Mouse (Mus musculus) fat pad, adult 2 months (tissue): ENCODE data around the gene Pim1.
A peak's percentile ranks its signal among the peaks of the same experiment; 100 is the strongest.
"Not testable (repeated sequence)": the region's sequence is repeated elsewhere in the genome, so short reads cannot be mapped to it uniquely, and the experiment has no call there.

Source experiments
- DNase-seq: peaks from one replicate; pipeline ENCODE4 v3.0.0-alpha.2; 2011; ENCODE audit warnings: low read depth, low spot score; ENCODE audit errors: extremely low read depth

Gene Pim1

DNA sequence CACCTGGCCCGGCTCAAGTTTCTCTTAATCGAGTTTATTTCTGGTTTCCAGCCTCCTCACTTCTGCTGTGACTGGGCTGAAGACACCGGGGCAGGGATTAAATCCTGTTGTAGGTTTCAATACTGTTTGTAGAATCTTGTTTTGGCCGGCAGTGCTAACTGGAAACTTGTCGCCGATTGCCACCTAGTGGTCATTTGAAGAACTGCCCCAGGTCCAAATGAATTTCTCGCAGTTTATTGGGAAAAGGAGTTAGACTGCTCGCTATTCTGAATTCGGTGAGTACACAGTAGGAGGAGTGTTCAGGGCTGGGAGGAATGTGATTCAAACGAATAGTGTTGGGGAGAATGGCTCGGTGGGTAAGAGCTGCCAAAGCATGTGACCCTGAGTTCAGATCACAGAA lies 23.9 kb downstream of the Pim1 start:
- no peak for DNase-seq

DNA sequence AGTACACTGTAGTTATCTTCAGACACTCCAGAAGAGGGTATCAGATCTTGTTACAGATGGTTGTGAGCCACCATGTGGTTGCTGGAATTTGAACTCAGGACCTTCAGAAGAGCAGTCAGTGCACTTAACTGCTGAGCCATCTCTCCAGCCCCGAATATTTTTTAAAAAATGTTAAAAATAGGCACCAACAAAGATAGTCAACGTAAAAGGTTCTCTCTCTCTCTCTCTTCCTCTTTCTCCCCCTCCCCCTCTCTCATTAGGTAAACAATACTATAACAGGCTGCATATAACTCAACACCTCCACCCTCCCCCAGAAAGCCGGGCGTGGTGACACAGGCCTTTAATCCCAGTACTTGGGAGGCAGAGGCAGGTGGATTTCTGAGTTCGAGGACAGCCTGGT lies 28.1 kb downstream of the Pim1 start:
- DNase-seq, result not testable (repeated sequence)

GRCm38 (mm10) chr17:29519731-29520130 lies 29.2 kb downstream of the Pim1 start:
- no peak for DNase-seq

- no peak for DNase-seq
These were observed 35.1 kb downstream of the Pim1 start for GRCm38 (mm10) chr17:29525613-29526012.

DNA sequence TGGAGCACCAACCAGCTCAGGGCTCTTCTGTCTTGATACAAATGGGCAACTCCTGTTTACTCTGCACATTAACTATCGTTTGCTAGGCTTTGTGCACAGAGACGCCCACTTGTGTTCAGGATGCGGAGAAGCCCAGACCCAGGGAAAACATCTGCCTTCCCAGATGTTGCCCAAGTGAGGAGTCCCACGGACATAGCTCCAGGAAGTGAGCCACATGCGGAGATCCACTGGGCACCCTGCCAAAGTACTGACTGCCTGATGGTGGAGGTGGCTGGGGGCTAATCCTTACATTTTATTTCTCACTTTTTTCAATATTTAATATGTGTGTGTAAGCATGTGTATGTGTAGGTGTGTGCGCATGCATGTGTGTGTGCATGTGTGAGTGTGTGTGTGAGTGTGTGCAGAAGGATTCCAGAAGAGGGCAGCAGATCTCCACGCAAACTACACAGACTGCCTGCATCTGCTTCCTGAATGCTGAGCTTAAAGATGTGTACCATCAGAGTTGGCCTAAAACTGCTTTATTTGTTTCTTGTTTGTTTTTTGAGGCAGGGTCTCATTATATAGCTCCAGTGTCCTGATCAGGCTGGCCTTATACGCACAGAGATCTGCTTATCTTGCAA lies 38.1 kb downstream of the Pim1 start:
- DNase-seq, result no peak

DNA sequence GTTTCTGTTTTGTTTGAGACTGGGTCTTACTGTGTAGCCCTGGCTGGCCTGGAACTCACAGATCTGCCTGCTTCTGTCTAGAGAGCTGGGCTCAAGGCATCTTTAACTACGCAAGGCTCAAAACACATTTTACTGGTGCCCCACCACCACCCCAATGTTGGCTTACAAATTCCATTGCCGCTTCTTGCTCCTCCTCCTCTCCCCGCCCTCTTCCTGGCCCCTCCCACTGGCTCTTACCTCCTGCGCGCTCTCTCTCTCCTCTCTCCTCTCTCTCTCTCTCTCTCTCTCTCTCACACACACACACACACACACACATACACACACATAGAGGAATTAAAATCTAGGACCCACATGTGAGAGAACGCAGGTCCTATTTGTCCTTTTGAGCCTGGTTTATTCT lies 40.0 kb downstream of the Pim1 start:
- no peak for DNase-seq

DNA sequence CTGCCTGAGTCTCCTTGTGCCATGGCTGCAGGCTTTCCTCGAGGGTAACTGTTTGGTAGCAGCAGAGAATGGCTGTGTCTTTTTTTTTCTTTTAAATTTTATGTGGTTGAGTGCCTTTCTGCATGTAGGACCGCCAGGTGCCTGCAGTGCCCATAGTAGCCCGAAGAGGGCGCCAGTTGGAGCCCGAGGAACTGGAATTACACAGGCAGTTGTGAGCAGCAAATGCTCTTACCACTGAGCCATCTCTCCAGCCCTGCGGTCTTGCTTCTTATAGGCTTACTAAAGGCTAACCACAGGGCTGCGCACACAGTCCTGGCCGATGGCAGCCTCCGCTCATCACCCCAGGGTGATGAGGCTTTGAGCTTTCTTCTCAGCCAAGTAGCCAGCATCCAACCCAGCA lies 40.7 kb downstream of the Pim1 start:
- no peak for DNase-seq

DNA sequence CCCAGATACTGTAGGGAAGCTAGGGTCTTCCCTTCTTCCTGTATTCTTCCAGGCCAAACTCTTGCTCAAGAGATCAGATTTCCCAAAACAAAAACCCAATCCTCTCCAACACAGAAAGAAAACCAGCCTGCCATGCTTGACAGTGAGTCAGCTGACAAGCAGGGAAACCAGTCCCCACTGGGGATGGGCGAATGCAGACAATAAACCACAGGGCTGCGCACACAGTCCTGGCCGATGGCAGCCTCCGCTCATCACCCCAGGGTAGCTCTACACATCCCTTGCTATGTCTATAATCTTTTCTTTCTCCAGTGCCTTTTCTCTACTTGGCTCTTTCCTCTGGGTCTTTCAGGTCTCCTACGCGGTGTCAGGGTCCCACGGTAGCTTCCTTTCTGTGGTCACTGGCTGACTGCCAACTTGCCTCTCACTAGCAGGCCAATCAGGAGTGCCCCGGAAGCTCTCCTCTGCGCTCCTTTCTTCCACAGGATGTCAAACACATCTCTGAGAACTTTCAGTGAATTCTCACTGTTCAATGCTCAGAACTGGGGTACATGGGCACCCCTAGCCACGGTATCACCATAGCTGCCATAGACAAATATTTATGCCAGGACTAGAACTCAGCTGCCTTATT lies 41.3 kb downstream of the Pim1 start:
- no peak for DNase-seq

GRCm38 (mm10) chr17:29533866-29534265 lies 43.3 kb downstream of the Pim1 start:
- no peak for DNase-seq

DNA sequence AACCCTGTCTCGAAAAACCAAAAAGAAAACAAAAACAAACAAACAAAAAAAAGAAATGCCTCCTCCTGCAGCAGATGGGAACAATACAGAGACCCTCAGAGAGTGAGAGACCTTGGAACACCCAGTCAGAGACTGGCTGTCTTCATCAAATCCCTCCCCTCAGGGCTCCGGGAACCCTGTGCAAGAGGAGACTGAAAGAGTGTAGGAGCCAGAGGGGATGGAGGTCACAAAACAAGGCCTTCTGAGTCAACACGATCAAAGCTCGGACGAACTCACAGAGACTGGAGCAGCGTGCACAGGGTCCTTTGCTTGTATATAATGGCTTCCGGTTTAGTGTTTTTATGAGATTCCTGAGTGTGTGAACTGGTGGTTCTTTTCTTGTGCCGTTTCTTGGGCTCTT lies 49.9 kb downstream of the Pim1 start:
- no peak for DNase-seq

DNA sequence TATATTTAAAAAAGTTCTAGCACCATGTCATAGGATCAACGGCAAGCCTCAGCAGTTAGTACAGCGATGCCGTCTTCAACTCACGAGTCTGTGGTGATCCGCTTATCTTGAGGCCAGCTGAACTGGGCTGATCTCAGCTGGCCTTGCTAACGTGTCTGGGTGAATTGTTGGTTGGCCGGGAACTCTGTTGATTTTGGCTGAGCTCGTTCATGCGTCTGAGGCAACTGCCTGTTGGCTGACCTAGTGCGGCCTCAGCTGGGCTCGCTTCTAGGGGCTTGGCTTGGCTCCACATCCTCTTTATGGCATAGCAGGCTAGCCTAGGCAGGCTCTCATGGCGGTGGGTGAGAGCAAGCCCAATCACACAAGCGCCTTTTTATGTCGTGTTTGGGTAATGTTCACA lies 50.9 kb downstream of the Pim1 start:
- peak; percentile 84 for DNase-seq

DNA sequence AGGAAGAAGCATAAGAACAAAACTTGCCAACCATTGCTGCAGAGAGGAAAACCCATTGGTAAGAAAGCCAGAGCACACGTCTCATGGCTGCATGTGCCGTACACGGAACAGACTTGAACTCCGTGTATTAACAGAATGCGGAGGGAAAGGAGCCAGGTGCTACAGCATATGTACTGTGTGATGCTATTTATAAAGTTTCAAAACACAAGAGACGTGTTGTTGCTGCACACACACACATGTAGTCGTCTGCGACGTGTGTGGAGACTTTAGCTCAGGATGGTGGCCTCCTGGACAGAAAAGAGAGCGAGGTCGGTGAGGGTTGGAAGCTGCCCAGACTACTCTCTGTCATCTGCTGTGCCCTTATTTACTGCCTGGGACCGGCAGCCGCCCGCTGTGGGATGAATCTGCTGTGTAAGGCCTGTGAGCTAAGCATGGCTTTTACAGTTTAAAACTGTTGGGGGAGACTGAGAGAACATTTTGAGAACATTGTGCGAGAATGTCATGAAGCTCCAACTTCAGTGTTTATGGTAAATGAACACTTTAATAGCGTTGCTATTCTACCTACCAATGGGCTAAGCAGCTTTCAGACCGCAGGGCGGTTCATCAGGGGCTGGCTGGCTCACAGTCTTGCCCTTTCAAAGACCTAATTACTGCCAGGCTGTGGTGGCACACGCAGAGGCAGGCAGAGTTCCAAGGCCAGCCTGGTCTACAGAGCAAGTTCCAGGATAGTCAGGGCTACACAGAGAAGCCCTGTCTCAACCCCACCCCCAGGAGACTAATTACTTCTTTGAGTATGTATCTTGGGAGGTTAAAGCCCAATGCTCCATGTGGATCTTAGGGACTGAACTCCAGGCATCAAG lies 52.5 kb downstream of the Pim1 start:
- DNase-seq, result no peak

GRCm38 (mm10) chr17:29544064-29544463 lies 53.5 kb downstream of the Pim1 start:
- DNase-seq, result no peak

DNA sequence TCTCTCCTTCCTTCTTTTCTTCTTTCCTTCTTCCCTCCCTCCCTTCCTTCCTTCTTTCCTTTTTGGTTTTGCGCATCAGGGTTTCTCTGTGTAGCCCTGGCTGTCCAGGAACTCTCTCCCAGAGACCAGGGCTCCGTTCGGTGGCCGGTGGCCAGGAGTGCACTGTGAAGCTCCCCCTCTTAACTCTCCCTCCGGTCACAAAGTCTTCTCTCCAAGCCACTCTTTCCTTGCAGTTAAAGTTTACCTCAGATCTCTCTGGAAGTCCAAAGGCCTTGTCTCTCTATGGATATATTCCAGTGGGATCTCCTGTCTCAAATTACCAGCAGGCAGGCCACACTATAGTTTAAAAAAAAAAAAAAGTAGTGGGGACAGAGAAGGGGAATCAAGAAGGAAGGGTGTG lies 54.7 kb downstream of the Pim1 start:
- no peak for DNase-seq
